Mouse (Mus musculus): ENCODE measurements around the gene Mettl5. TPM values are rescaled to one million over a fixed set of nuclear protein-coding genes. Genes with fewer than 3 reads are reported as not detected.

Gene Mettl5
- polyA plus RNA-seq, 1 experiment from 2014 or later, result 37.1 TPM

DNA sequence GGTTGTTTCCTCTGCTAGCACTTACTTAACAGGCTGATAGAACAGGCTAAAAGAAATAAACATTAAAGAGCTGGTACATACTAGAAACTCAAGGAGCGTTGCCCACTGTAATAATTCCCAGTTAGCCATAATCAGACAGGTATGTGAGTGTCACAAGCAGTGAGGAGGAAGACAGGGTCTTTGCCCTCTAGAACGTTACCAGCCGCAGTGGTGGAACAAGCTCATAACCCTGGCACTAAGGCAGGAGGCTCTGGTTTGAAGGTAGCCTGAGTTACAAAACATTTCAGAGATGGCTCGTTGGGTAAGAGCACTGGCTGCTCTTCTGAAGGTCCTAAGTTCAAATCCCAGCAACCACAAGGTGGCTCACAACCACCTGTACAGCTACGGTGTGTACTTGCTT lies 8.5 kb upstream of the Mettl5 start:
- Histone ChIP-seq H3K4me3 (no peak overlapping the region), H3K4me2 (no peak overlapping the region)
- 70% methylated on average over 5 of the region's 5 CpGs for WGBS

GRCm38 (mm10) chr2:69893145-69893544 lies 7.7 kb upstream of the Mettl5 start:
- no peak for ATAC-seq (ENCODE audit: insufficient number of reproducible peaks, low FRiP score)
- Histone ChIP-seq H3K4me1 (replicated peaks) (no peaks in the 10 kb centered on the region), H3K27me3 (replicated peaks) (no peaks in the 10 kb centered on the region), H3K9me3 (replicated peaks) (no peaks in the 10 kb centered on the region), H3K9ac (no peak overlapping the region), H3K4me3 (no peak overlapping the region), H3K4me2 (no peak overlapping the region), H3K27ac (ENCODE audit: poor library complexity, severe bottlenecking) (no peak overlapping the region), H3K36me3 (no peaks in the 10 kb centered on the region)
- 52% methylated on average over 1 of the region's 1 CpGs for WGBS

More for the DNA sequence above, 8.5 kb upstream of the Mettl5 start:
- H3K27ac ChIP-seq (ENCODE audit: poor library complexity, severe bottlenecking), result no peak overlapping the region
- no peak for ATAC-seq (ENCODE audit: insufficient number of reproducible peaks, low FRiP score)
- peaks cover 4% of the 10 kb centered on the region for H3K4me1 ChIP-seq (replicated peaks)
- no peak overlapping the region for H3K9ac ChIP-seq
- H3K9me3 ChIP-seq (replicated peaks), result no peaks in the 10 kb centered on the region
- no peaks in the 10 kb centered on the region for H3K27me3 ChIP-seq (replicated peaks)
- H3K36me3 ChIP-seq, result no peaks in the 10 kb centered on the region

DNA sequence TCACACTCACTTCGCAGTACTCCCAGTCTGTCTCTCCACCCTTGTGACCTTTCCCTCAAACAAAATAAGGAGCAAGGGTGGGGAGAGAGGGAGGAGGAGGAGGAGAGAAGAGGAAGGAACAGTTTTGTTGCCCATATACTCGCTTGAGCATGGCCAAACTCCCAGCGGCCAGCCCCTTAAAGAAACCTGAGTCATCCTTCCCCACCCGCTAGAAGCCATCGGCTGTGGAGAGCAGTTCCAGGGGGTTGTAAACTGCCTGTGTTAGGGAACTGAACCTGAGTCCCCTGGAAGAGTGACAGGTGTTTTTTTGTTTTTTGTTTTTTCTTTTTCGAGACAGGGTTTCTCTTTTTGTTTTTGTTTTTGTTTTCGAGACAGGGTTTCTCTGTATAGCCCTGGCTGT lies 5.4 kb upstream of the Mettl5 start:
- H3K4me3 ChIP-seq, result no peak overlapping the region

GRCm38 (mm10) chr2:69888957-69889356 lies 3.5 kb upstream of the Mettl5 start:
- Histone ChIP-seq H3K27ac (ENCODE audit: poor library complexity, severe bottlenecking) (no peak overlapping the region), H3K27me3 (replicated peaks) (no peaks in the 10 kb centered on the region), H3K4me3 (no peak overlapping the region), H3K9me3 (replicated peaks) (no peaks in the 10 kb centered on the region), H3K36me3 (no peaks in the 10 kb centered on the region), H3K4me1 (replicated peaks) (peaks cover 9% of the 10 kb centered on the region; the same call in 1 of the 2 replicates), H3K9ac (no peak overlapping the region), H3K4me2 (no peak overlapping the region)
- no peak for ATAC-seq (ENCODE audit: insufficient number of reproducible peaks, low FRiP score)
- 66% methylated on average over 2 of the region's 2 CpGs for WGBS

More for the DNA sequence above, 5.4 kb upstream of the Mettl5 start:
- Histone ChIP-seq H3K9me3 (replicated peaks) (no peaks in the 10 kb centered on the region), H3K4me2 (no peak overlapping the region), H3K4me1 (replicated peaks) (0 out of 2 replicates have a peak, but pooled peaks cover 2% of the 10 kb centered on the region), H3K36me3 (no peaks in the 10 kb centered on the region), H3K27ac (ENCODE audit: poor library complexity, severe bottlenecking) (no peak overlapping the region), H3K27me3 (replicated peaks) (no peaks in the 10 kb centered on the region), H3K9ac (no peak overlapping the region)
- no peak for ATAC-seq (ENCODE audit: insufficient number of reproducible peaks, low FRiP score)
- 52% methylated on average over 7 of the region's 7 CpGs for WGBS

DNA sequence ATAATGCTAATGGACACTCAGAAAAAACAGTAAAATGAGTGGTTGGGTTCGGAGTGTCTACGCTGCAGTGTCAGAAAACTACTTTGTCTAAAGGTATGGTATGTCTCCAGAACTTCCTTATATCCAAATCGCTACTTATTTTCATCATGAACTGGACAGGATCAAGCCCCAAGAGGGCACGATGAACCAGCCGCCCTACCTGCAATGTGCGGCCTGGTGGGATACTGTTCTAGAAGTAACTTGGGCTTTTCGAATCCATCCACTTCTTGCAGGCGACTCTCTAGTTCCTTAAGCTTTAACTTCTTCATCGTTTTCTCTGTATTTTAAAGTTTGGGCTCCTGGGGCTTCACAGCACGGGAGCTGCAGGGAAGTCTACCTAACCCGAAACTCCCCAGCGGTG lies 365 bp downstream of the Mettl5 start:
- Histone ChIP-seq H3K27ac (ENCODE audit: poor library complexity, severe bottlenecking) (peak overlapping the region; percentile 60), H3K4me2 (peak overlapping the region; percentile 80), H3K27me3 (replicated peaks) (no peaks in the 10 kb centered on the region), H3K4me3 (peak overlapping the region; percentile 70), H3K4me1 (replicated peaks) (peaks cover 9% of the 10 kb centered on the region; the same call in 1 of the 2 replicates), H3K36me3 (peaks cover 2% of the 10 kb centered on the region; the same call in 1 of the 2 replicates), H3K9me3 (replicated peaks) (no peaks in the 10 kb centered on the region), H3K9ac (peak overlapping the region; percentile 88)
- 4% methylated on average over 12 of the region's 12 CpGs for WGBS
- peak; percentile 63; the same call in 1 of the 2 replicates for ATAC-seq (ENCODE audit: insufficient number of reproducible peaks, low FRiP score)

DNA sequence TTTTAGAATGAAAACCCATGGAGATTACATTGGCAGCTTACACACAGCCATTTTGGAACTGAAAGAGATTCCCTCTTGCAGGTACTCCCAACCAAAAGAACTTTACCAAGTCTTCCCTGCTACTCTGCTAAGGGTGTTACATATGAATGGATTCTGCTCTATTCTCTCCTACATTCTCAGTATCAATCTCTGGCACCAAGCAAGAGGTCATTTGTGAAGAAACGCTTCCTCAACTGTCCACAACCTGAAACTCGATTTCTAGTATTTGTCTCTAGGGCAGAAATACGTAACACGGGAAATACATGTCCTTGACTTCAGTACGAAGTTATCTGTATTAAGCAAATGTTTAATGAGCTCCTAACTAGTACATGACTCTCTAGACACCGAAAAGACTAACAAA lies 834 bp downstream of the Mettl5 start:
- H3K4me1 ChIP-seq (replicated peaks), result peaks cover 9% of the 10 kb centered on the region; the same call in 1 of the 2 replicates
- 47% methylated on average over 6 of the region's 6 CpGs for WGBS
- no peaks in the 10 kb centered on the region for H3K9me3 ChIP-seq (replicated peaks)

GRCm38 (mm10) chr2:69883990-69884391 lies 1.4 kb downstream of the Mettl5 start:
- Histone ChIP-seq H3K4me3 (no peak overlapping the region), H3K36me3 (peaks cover 8% of the 10 kb centered on the region; the same call in 1 of the 2 replicates), H3K27ac (ENCODE audit: poor library complexity, severe bottlenecking) (no peak overlapping the region), H3K4me1 (replicated peaks) (peaks cover 9% of the 10 kb centered on the region; the same call in 1 of the 2 replicates), H3K9ac (no peak overlapping the region), H3K9me3 (replicated peaks) (no peaks in the 10 kb centered on the region), H3K4me2 (peak overlapping the region; percentile 80), H3K27me3 (replicated peaks) (no peaks in the 10 kb centered on the region)
- ATAC-seq (ENCODE audit: insufficient number of reproducible peaks, low FRiP score), result no peak
- 58% methylated on average over 2 of the region's 2 CpGs for WGBS

More for the DNA sequence above, 834 bp downstream of the Mettl5 start:
- H3K27me3 ChIP-seq (replicated peaks), result no peaks in the 10 kb centered on the region
- peak overlapping the region; percentile 70 for H3K4me3 ChIP-seq
- peaks cover 4% of the 10 kb centered on the region; the same call in 1 of the 2 replicates for H3K36me3 ChIP-seq
- H3K27ac ChIP-seq (ENCODE audit: poor library complexity, severe bottlenecking), result no peak overlapping the region
- H3K9ac ChIP-seq, result peak overlapping the region; percentile 88; the same call in 1 of the 2 replicates
- no peak for ATAC-seq (ENCODE audit: insufficient number of reproducible peaks, low FRiP score)
- H3K4me2 ChIP-seq, result peak overlapping the region; percentile 80

DNA sequence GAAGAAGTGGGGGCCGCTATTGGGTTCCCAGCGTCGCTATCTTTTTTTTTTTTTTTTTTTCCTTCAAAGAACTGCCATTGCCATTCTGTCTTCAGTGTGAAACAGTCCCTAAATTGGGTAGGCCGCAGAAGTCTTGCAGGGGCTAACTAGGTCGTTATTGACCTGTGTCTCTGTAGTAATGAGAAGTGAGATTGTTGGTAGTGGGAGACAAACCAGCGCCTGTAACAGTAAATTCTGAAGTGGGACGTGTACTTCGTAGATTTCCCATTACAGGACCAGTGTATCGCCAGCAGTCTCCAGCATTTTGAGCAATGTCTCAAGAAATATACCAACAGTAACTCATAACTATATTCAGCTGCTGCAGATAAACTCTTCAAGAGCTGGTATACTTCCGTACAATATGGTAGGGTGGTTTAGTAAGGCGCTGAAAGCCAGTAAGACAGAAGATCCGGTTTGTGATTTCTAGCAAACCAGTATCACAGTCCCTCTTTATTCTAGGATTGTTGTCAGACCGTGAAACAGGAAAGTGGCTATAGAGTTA lies 23.2 kb downstream of the Mettl5 start:
- ATAC-seq (ENCODE audit: insufficient number of reproducible peaks, low FRiP score), result no peak
- WGBS, result 2% methylated on average over 13 of the region's 13 CpGs
- Histone ChIP-seq H3K27me3 (replicated peaks) (no peaks in the 10 kb centered on the region), H3K4me3 (peak overlapping the region; percentile 100), H3K9me3 (replicated peaks) (no peaks in the 10 kb centered on the region), H3K9ac (peak overlapping the region; percentile 100), H3K27ac (ENCODE audit: poor library complexity, severe bottlenecking) (peak overlapping the region; percentile 95), H3K36me3 (peaks cover 10% of the 10 kb centered on the region), H3K4me2 (peak overlapping the region; percentile 77), H3K4me1 (replicated peaks) (peaks cover 5% of the 10 kb centered on the region; the same call in 1 of the 2 replicates)

GRCm38 (mm10) chr2:69861485-69862091 lies 23.8 kb downstream of the Mettl5 start, which contains the start of gene Ssb:
Ssb (plus strand) TSS chr2:69861562.
- Histone ChIP-seq H3K27me3 (replicated peaks) (no peaks in the 10 kb centered on the region), H3K27ac (ENCODE audit: poor library complexity, severe bottlenecking) (peak within 1 kb of the TSS; percentile 95), H3K9me3 (replicated peaks) (no peaks in the 10 kb centered on the region), H3K4me1 (replicated peaks) (peaks cover 5% of the 10 kb centered on the region; the same call in 1 of the 2 replicates), H3K4me2 (peak within 1 kb of the TSS; percentile 77), H3K4me3 (peak within 1 kb of the TSS; percentile 100), H3K36me3 (peaks cover 8% of the 10 kb centered on the region), H3K9ac (peak within 1 kb of the TSS; percentile 100)
- under 1% methylated on average over 66 of the region's 66 CpGs for WGBS
- peak; percentile 94 for ATAC-seq (ENCODE audit: insufficient number of reproducible peaks, low FRiP score)

GRCm38 (mm10) chr2:69860972-69861452 lies 24.4 kb downstream of the Mettl5 start:
- Histone ChIP-seq H3K36me3 (peaks cover 6% of the 10 kb centered on the region; the same call in 1 of the 2 replicates), H3K9ac (peak overlapping the region; percentile 100), H3K27ac (ENCODE audit: poor library complexity, severe bottlenecking) (peak overlapping the region; percentile 47), H3K4me3 (peak overlapping the region; percentile 100), H3K27me3 (replicated peaks) (no peaks in the 10 kb centered on the region), H3K4me2 (peak overlapping the region; percentile 77), H3K4me1 (replicated peaks) (peaks cover 5% of the 10 kb centered on the region; the same call in 1 of the 2 replicates), H3K9me3 (replicated peaks) (no peaks in the 10 kb centered on the region)
- 0 out of 2 replicates have a peak, but pooled peaks have one; percentile 49 for ATAC-seq (ENCODE audit: insufficient number of reproducible peaks, low FRiP score)
- 10% methylated on average over 13 of the region's 13 CpGs for WGBS

- 84% methylated on average over 1 of the region's 1 CpGs for WGBS
Measured at GRCm38 (mm10) chr2:69857882-69858281, 27.5 kb downstream of the Mettl5 start.

More at GRCm38 (mm10) chr2:69857882-69858281, 27.5 kb downstream of the Mettl5 start:
- Histone ChIP-seq H3K27ac (ENCODE audit: poor library complexity, severe bottlenecking) (no peak overlapping the region), H3K4me2 (no peak overlapping the region), H3K36me3 (no peaks in the 10 kb centered on the region), H3K4me3 (no peak overlapping the region), H3K4me1 (replicated peaks) (0 out of 2 replicates have a peak, but pooled peaks cover 3% of the 10 kb centered on the region), H3K9ac (no peak overlapping the region), H3K9me3 (replicated peaks) (no peaks in the 10 kb centered on the region), H3K27me3 (replicated peaks) (no peaks in the 10 kb centered on the region)
- ATAC-seq (ENCODE audit: insufficient number of reproducible peaks, low FRiP score), result no peak

All from heart, embryonic 12.5 days (tissue).